Mouse (Mus musculus) mammary gland, adult 2 months (tissue): Measurements from ENCODE around the gene F3. TPM values are rescaled to one million over a fixed set of nuclear protein-coding genes. Genes with fewer than 3 reads are reported as not detected.

ENCODE experiments used
- polyA plus RNA-seq: library from polyadenylated mRNA; depleted of rRNA; stranded (reverse); fragments of >200 nt; gene quantifications from 2 replicates; pipeline ENCODE4 v1.2.3, GENCODE M21; 2012; ENCODE audit warnings: low replicate concordance; rRNA removed

Gene F3
- 44.1 and 49.6 TPM in 2 replicates for polyA plus RNA-seq

DNA sequence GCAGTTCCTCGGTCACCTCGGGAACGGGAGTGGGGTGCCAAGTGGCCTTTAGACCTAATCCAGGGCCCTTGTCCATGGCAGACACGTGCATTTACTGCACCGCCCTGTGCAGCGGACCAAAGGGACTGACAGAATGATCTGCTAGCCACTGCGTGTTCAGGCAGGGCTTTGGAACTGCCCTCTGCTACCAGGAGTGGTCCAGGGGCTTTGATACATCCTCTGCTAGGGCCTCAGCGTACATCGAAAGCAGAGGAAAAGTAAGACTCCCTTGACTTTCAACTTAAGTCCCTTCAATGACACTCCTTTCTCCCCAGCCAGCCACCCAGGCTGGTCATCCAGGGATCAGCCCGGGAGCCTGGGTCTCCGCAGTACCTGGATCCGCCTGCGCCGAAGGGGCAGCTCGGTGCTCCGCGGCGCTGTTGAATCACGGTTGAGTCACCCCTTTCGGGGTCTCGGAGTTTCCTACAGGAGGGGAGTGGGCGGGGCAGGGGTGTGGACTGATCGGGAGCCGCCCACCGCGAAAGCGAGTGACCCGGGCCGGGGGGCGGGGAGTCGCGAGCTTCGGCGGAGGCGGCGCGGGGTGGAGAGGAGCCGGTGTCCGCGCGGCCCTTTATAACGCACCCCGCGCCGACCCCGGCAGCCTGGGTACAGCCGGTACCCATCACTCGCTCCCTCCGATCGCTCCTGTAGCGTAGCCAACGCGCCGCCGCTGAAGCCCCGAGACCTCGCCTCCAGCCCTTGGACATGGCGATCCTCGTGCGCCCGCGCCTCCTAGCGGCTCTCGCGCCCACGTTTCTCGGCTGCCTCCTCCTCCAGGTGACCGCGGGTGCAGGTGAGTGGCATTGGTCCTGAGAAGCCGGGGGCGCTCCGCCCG is at the start of gene F3:
Gene F3, plus strand, starts transcription at position 567 of the 874 bp plus-strand sequence.

Other genes starting within 250 kb of the F3 start
- gene Slc44a3, start 191.1 kb upstream of the F3 start, polyA plus RNA-seq = 7.6 and 13.7 TPM in 2 replicates
- gene 4930432M17Rik, start 52.8 kb upstream of the F3 start, polyA plus RNA-seq = not detected in 2 replicates
- gene Abcd3, start 91.8 kb downstream of the F3 start, polyA plus RNA-seq = 4.9 and 9.2 TPM in 2 replicates
- 27.1 and 46.0 TPM in 2 replicates for gene Arhgap29, start 229.0 kb downstream of the F3 start, polyA plus RNA-seq